Mouse (Mus musculus): ENCODE results near the gene Ifna16. TPM values are rescaled to one million over a fixed set of nuclear protein-coding genes. Genes with fewer than 3 reads are reported as not detected.

The Ifna16 gene
- not detected for total RNA-seq (2021)
- long read RNA-seq, experiment 1 = 0 reads
- long read RNA-seq, experiment 2 = 0 reads

DNA sequence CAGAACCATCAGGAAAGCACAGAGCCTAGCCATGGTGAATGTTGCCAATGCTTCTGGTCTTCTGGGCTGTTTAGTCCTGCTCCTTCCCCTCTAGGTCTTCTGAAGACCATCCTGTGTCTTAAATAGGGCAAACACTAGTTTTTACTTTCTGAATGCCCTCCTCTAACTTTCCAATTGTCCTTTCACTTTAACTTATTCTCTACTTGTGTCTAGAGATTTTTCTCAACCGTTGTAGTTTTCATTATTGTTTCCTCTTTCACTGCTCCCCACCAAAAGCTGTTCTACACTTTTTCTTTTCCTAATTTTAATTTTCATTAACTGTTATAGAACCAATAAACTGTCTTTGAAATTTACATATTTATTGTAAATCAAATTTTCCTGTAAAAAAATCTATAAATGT is at the start of gene Ifna16:
Gene Ifna16 (minus strand): TSS at position 101 of the 400 bp plus-strand sequence.
- DNase-seq (ENCODE audit: low spot score) = no peak

DNA sequence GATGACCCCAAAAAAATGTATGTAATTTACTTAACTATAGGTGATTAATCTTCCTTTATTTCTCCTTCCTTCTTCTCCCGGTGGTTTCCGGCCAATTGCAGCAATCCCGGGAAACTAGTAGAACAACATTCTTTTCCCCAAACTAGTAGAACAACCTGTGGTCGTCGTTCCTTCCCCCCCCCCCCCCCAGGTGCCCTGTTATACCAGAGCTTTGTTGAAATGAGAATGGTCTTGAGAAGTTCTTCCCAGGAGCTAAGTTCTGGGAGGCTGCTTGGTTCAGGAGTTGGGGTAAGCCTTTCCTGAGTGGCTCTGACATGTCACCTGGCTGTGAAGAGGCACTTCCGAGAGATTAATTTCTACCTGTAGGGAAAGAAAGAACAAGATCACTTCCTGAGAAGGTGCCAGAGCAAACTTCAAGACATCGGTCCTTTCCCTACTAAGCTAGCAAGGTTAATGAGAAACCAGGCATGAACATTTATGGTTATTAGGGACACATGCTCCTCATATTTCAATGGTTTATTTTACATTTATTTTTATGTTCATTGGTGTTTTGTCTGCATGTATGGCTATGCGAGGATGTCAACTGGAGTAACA is 46.9 kb upstream of the Ifna16 start:
- DNase-seq (ENCODE audit: low spot score) = no peak

DNA sequence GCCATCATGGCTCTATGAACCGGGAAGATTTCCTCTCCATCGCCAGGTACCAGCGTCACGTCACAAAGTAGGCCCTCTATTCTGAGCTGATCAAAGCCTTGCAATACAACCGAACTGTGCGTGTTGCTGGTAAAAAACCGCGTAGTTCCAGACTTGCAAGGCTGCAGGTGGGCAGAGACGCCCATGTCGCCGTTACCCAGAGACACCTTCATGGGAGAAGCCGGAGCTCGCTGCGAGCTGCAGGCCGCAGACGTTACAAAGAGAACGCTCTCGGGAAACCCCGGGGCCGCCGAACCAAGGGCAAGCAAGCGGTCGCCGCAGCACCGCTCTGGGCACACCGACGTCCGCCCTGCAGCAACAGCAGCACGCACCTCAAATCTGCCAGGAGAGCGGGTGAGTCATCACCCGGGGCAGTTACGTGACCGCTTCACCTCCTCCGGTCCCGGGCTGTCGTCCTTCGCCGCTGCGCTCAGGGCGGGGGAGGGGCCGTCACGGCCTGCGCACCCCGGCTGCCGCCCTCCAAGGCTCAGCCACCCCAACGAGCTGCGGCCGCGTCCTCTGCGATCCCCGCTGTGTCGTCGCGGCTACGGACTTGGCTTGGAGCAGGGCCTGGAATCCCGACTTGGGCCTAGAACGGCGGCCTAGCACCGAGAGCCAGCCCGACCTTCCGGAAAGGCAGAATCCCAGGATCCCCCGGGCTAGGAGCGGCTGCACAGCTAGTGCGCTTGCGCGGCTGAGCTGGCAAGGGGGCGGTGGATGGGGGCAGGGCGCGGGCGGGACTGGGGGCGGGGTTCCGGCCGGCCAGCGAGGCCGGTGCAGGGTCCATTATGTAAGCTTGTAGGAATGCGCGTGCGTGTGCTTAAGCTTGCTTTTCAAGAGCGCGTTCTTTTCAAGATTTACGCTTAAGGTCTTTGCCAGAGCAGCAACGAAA is 45.3 kb upstream of the Ifna16 start, which contains the start of the genes Gm26566 and Klhl9:
Gene Gm26566 (plus strand): TSS at position 15 of the 931 bp plus-strand sequence.
Gene Klhl9 (minus strand): TSS at position 675 of the 931 bp plus-strand sequence.
- peak; percentile 90 for DNase-seq (ENCODE audit: low spot score)

GRCm38 (mm10) chr4:88718715-88719114 is 42.0 kb upstream of the Ifna16 start:
- no peak for DNase-seq (ENCODE audit: low spot score)

- peak; percentile 81 for DNase-seq (ENCODE audit: low spot score)
These were observed 38.3 kb upstream of the Ifna16 start for GRCm38 (mm10) chr4:88715059-88715458.

DNA sequence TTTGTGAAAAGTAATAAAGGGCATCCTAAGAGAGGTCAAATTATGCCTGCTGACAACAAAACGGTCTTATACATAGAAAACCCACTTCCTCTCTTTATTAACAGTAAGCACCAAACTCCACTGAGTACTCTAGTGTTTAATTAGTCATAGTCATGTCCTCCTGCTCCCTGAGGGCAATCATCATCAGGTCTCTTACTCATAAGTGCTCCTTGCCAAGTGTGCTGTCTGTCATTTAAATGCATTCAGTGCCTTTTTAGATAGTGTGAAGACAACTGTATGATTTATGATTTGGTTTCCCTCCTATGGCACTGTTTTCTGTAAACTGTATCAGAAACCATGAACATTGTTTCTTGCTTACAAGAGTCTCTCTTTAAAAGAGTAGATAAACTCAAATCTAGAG is 37.6 kb upstream of the Ifna16 start:
- no peak for DNase-seq (ENCODE audit: low spot score)

GRCm38 (mm10) chr4:88707128-88707826 is 30.6 kb upstream of the Ifna16 start:
- no peak for DNase-seq (ENCODE audit: low spot score)

DNA sequence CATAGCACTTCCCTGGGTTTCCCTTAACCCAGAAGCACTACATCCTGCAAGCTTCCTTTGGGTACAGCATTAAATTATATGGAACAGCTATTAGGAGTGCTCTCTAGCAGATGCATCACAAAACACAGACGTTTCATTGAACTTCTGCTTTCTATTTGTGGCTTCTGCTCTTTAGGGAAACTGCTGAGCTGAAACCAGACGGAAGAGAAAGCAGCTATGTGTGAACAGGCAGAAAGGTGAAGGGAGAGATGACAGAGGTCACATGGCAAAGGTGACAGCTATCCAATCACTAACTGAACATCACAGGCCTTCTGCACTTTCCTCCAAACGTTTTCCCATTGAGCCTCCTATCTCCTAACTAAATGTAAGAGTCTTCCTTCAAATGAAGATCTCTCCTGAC is 29.2 kb upstream of the Ifna16 start:
- no peak for DNase-seq (ENCODE audit: low spot score)

GRCm38 (mm10) chr4:88699301-88699700 is 22.6 kb upstream of the Ifna16 start:
- no peak for DNase-seq (ENCODE audit: low spot score)

DNA sequence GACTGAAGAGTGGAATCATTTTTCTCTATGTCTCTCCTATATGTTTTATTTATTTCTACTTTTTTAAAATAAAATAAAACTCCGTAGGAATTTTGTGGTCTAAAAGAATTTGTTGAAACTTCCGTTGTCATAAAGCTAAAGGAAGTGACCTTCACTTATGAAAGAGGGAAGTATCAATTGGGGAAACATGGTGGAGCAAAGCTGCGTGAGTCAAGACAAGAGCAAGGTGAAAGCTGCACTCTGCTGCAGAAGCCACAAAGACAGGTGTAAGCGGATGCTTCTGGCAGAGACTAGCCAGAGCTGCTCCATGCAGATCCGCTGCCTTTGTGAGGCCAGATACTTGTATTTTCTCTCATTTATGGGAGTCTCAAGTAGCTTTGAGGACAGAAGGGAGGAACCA is 22.1 kb upstream of the Ifna16 start:
- DNase-seq (ENCODE audit: low spot score) = no peak

DNA sequence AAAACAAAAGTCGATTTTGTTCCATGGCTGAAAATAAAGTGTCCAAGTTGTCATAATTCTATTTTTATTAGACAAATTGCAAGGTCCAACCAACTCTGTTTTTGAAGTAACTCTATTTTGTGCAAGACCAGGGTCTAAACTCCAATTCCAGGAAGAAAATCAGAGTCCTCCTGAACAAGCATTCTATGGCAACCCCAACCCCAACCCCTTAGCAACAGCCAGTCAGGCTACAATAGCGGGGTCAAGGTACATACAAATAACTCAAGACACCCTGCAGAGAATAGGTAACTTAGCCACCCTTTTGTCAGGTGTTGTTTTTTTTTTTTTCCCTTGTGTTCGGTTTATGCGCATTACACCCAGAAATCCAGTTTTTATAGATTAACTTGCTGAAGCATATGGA is 21.0 kb upstream of the Ifna16 start:
- DNase-seq (ENCODE audit: low spot score) = no peak

- no peak for DNase-seq (ENCODE audit: low spot score)
These were observed 20.4 kb upstream of the Ifna16 start for GRCm38 (mm10) chr4:88697108-88697507.

- peak; percentile 80 for DNase-seq (ENCODE audit: low spot score)
These were observed 19.6 kb upstream of the Ifna16 start for GRCm38 (mm10) chr4:88696237-88696884.

DNA sequence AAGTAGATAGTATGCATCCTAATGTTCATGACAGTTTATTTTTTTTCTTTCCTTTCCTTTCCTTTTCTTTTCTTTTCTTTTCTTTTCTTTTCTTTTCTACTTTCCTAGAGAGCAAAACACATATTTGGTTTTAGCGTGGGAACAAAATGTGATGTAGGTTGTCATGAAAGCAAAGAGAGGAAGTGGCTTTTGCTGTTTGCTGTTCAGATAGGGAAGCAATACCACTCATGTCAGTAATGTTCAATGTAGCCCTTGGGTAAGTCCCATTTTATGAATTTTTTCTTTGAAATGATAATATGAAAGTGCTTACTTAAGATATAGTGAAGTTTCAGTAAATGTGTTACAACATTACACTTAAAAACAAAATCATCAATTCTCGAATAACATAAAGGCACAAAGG is 16.7 kb upstream of the Ifna16 start:
- DNase-seq (ENCODE audit: low spot score) = no peak

DNA sequence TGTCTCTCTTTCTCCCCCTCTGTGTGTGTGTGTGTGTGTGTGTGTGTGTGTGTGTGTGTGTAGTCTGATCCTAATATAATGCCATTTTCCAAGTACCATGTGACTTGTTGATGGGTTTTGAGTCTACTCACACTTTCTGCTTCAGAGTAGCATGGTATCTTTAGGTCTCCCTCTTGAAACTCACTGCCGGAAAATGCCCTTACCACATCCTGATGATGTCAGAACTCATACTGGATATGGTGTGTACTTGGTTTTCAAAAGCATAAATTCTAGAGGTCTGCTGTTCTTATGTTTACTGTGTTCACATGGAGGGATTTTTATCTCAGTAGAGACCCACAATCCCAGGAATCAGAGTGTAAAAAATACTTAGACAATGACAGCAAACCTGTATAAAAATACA is 15.8 kb upstream of the Ifna16 start:
- no peak for DNase-seq (ENCODE audit: low spot score)

GRCm38 (mm10) chr4:88691259-88691658 is 14.5 kb upstream of the Ifna16 start, which contains the start of gene Ifnab:
Gene Ifnab (minus strand): TSS chr4:88691359.
- DNase-seq (ENCODE audit: low spot score) = no peak

DNA sequence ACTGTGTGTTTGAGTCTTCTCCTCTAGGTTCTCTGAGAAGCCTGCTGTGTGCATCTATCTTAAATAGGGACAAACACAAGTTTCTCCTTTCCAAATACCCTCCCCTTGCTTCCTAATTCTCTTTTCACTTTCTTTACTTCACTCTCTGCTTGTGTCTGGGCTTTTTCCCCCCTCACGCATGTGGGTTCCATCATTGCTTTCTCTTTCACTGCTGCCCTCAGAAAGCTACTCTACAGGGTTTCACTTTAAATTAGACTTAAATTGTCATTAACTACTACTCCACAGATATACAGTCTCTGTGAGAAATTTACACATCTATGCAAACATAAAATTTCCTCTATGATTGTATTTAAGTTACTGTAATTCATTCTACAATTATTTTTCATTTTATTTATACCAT is 7.1 kb upstream of the Ifna16 start, which contains the start of gene Ifna2:
Gene Ifna2 (minus strand): TSS at position 101 of the 400 bp plus-strand sequence.
- no peak for DNase-seq (ENCODE audit: low spot score)

- DNase-seq (ENCODE audit: low spot score) = no peak
These were observed 4.6 kb upstream of the Ifna16 start for GRCm38 (mm10) chr4:88681353-88681752.

DNA sequence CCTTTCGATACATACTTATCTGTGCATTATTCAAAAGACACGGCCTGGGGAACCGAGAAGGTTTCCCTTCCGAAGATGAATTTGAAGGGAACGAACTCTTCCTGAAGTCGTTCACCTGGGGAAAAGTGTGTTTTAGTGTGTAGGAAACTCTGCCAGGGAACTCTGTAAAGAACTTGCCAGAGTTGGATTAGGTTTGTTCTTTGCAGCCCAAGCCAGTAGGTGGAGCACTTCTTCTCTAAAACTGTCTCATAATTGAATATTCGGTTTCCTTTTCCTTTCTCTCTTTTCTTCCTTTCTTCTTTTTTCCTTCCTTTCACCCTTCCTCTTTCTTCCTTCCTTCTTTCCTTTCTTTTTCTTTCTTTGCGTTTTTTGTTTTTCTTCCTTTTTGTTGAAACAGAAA is 3.6 kb upstream of the Ifna16 start:
- peak; percentile 22 for DNase-seq (ENCODE audit: low spot score)

GRCm38 (mm10) chr4:88655461-88655860 is 21.3 kb downstream of the Ifna16 start:
- DNase-seq (ENCODE audit: low spot score) = no peak

DNA sequence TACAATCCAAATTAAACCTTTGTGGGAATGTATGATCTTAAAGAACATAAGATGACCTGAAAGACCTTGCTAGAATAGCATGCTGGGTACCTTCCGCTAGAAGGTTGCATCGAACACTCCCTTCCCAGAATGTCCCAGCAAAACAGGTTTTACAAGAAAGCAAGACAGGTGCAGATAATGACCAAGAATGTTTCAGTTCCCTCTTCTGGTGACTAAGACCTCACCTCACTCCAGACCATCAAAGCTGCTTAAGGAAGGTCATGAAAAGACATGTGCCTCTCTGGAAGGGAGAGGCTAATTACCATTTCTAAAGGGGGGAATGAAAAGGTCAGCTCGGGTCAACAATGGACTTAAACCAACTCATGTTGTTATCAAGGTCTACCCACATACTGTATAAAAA is 23.1 kb downstream of the Ifna16 start:
- DNase-seq (ENCODE audit: low spot score) = no peak
